Mouse (Mus musculus): ENCODE data around the gene Trp53rka.

DNA sequence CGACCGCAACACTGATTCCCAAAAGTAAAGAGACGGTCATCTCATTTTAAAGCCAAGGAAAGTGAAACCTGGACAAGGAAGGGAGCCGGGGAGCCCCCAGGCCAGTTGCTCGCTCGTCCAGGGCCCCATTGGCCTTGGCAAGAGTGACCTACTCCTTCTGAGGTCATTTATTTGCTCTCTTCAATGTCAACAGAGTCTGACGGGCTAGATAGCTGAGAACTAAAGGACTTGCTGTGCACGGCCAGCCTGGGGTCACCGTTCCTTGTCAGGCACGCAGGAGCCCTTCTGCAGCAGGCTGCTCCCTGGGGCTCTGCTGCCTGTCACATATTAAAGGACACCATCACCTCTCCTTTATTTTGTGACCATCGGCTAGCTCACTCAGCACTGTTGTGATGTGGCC, 21.2 kb downstream of the Trp53rka start:
- TF ChIP-seq CTCF (IDR thresholded peaks at IDR 0.05; ENCODE audit: extremely low read depth, insufficient read length, insufficient replicate concordance, low read depth, low read length) (no peak), POLR2A (IDR thresholded peaks at IDR 0.05; ENCODE audit: low read depth, low read length) (no peak)
